Mouse (Mus musculus) intestine, embryonic 14.5 days (tissue): ENCODE data around the gene Myod1. TPM values are rescaled to one million over a fixed set of nuclear protein-coding genes. Genes with fewer than 3 reads are reported as not detected.

Experiments
- ATAC-seq: fragments of 200-750 bp; cut with Nextera tagmentation; replicated peaks from 2 replicates; pipeline ENCODE4 v1.8.0; 2017; ENCODE audit warnings: low read depth, moderate number of reproducible peaks, moderate TSS enrichment, moderate library complexity; ENCODE audit not compliant: low FRiP score, low TSS enrichment
- DNase-seq: peaks from one replicate; pipeline ENCODE4 v3.0.0-alpha.2; 2018; ENCODE audit warnings: low spot score
- H3K27ac ChIP-seq: fragments of 300-500 bp; sonication (generic); 2 replicates; pipeline ENCODE4 v1.5.1; 2014; ENCODE audit warnings: low read depth, mild to moderate bottlenecking, control low read depth
- H3K27me3 ChIP-seq: fragments of 300-500 bp; sonication (generic); replicated peaks from 2 replicates; pipeline ENCODE4 v1.6.1; 2014; ENCODE audit warnings: low read length, control low read depth; ENCODE audit not compliant: control insufficient read depth, insufficient read depth
- H3K36me3 ChIP-seq: fragments of 300-500 bp; sonication (generic); 2 replicates; pipeline ENCODE4 v1.6.1; 2014; ENCODE audit warnings: low read length, control low read depth; ENCODE audit not compliant: control insufficient read depth, insufficient read depth
- H3K4me1 ChIP-seq: fragments of 300-500 bp; sonication (generic); replicated peaks from 2 replicates; pipeline ENCODE4 v1.6.1; 2014; ENCODE audit warnings: low read length, control low read depth, mixed read lengths; ENCODE audit not compliant: control insufficient read depth, insufficient read depth
- H3K4me2 ChIP-seq: fragments of 300-500 bp; sonication (generic); 2 replicates; pipeline ENCODE4 v1.6.1; 2014; ENCODE audit warnings: low read length
- H3K4me3 ChIP-seq: fragments of 300-500 bp; sonication (generic); 2 replicates; pipeline ENCODE4 v1.5.1; 2014; ENCODE audit warnings: low read depth, low read length, control low read depth, mixed read lengths
- H3K9ac ChIP-seq: fragments of 300-500 bp; sonication (generic); 2 replicates; pipeline ENCODE4 v1.6.1; 2014; ENCODE audit warnings: mild to moderate bottlenecking, low read length
- H3K9me3 ChIP-seq: fragments of 300-500 bp; sonication (generic); 2 replicates; pipeline ENCODE4 v1.6.1; 2016; ENCODE audit warnings: low read length, control low read depth; ENCODE audit not compliant: control insufficient read depth
- WGBS: fragments of 180-500 bp; shearing (Covaris S2); extraction: QIAGEN DNeasy Blood & Tissue Kit; methylation state at CpG from one replicate; pipeline ENCODE4 v1.1.7; 2014; 5-methylcytosine and 5-hydroxymethylcytosine counted together
- polyA plus RNA-seq: library from polyadenylated mRNA; unstranded; fragments of >200 nt; fragmentation: Nextera tagmentation; extraction: Ambion mirVana; gene quantifications from 2 replicates; pipeline ENCODE4 v1.2.1, GENCODE M21; 2014

Myod1 gene
- polyA plus RNA-seq, 1 experiment from 2014 or later: not detected

GRCm38 (mm10) chr7:46394933-46395332, 18.7 kb downstream of the Myod1 start:
- H3K4me2 ChIP-seq: no peak overlapping the region
- H3K9me3 ChIP-seq: no peaks in the 10 kb centered on the region
- no peak overlapping the region for H3K27ac ChIP-seq
- 60% methylated on average over 4 of the region's 4 CpGs for WGBS
- H3K4me1 ChIP-seq: 0 out of 2 replicates have a peak, but pooled peaks cover 3% of the 10 kb centered on the region
- H3K36me3 ChIP-seq: no peaks in the 10 kb centered on the region
- ATAC-seq: no peak
- DNase-seq: no peak
- H3K27me3 ChIP-seq: peaks cover 69% of the 10 kb centered on the region
- no peak overlapping the region for H3K9ac ChIP-seq
- H3K4me3 ChIP-seq: no peak overlapping the region

- H3K36me3 ChIP-seq: no peaks in the 10 kb centered on the region
- H3K9ac ChIP-seq: no peak overlapping the region
- peaks cover 75% of the 10 kb centered on the region for H3K27me3 ChIP-seq
- 0 out of 2 replicates have a peak overlapping the region, but pooled peaks have one; percentile 39 for H3K4me3 ChIP-seq
- DNase-seq (no peak), ATAC-seq (no peak)
- H3K27ac ChIP-seq: no peak overlapping the region
- H3K9me3 ChIP-seq: no peaks in the 10 kb centered on the region
- 33% methylated on average over 6 of the region's 6 CpGs for WGBS
- 0 out of 2 replicates have a peak, but pooled peaks cover 3% of the 10 kb centered on the region for H3K4me1 ChIP-seq
- H3K4me2 ChIP-seq: peak overlapping the region; percentile 78
These were observed 19.3 kb downstream of the Myod1 start for GRCm38 (mm10) chr7:46395571-46395970.

DNA sequence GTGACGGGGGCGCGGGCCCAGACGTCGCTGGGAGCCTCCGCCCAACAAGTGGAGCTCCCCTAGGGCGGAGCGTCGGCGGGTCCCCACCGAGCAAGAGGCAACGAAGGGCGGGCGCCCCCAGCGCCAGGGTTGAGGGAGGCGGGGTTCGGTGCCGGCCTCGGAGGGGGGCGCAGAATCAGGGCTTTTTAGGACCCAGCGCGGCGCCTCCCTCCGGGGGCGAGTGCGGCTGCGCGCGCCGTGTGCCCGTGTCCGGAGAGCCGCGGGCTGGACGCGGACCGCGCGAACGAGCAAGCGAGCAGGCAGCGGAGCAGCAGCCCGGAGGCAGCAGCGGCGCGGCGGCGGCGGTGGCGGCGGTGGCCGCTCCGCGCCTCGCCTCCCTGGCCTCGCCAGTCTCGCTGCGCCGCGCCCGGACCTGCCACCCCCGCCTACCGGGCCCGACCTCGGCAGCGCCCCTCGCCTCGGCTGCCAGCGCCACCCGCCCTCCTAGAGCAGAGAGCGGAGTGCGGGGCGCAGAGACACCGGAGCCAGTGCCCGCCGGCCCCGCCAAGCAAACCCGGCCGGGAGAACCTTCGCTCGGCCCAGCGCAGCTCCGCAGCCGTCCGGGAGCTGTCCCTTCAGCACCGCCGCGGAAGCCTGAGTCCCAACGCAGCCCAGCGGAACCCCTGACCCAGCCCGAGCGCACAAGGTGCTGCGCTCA, 20.1 kb downstream of the Myod1 start, which contains the start of gene Kcnc1:
Kcnc1 (plus strand) TSS at position 267 of the 697 bp plus-strand sequence.
- H3K4me1 ChIP-seq: 0 out of 2 replicates have a peak, but pooled peaks cover 3% of the 10 kb centered on the region
- no peaks in the 10 kb centered on the region for H3K9me3 ChIP-seq
- H3K36me3 ChIP-seq: no peaks in the 10 kb centered on the region
- WGBS: under 1% methylated on average over 70 of the region's 93 CpGs
- H3K4me2 ChIP-seq: peak within 1 kb of the TSS; percentile 78
- peak; percentile 96 for DNase-seq
- no peak within 1 kb of the TSS for H3K27ac ChIP-seq
- ATAC-seq: peak; percentile 78
- peaks cover 76% of the 10 kb centered on the region for H3K27me3 ChIP-seq
- H3K9ac ChIP-seq: no peak within 1 kb of the TSS
- peak within 1 kb of the TSS; percentile 39 for H3K4me3 ChIP-seq

GRCm38 (mm10) chr7:46396928-46397731, 20.9 kb downstream of the Myod1 start:
- 2% methylated on average over 64 of the region's 64 CpGs for WGBS
- peak; percentile 50 for ATAC-seq
- H3K27me3 ChIP-seq: peaks cover 76% of the 10 kb centered on the region
- no peaks in the 10 kb centered on the region for H3K36me3 ChIP-seq
- H3K27ac ChIP-seq: no peak overlapping the region
- H3K4me2 ChIP-seq: peak overlapping the region; percentile 78
- peak overlapping the region; percentile 39 for H3K4me3 ChIP-seq
- no peak for DNase-seq
- no peak overlapping the region for H3K9ac ChIP-seq
- 0 out of 2 replicates have a peak, but pooled peaks cover 3% of the 10 kb centered on the region for H3K4me1 ChIP-seq
- H3K9me3 ChIP-seq: no peaks in the 10 kb centered on the region

DNA sequence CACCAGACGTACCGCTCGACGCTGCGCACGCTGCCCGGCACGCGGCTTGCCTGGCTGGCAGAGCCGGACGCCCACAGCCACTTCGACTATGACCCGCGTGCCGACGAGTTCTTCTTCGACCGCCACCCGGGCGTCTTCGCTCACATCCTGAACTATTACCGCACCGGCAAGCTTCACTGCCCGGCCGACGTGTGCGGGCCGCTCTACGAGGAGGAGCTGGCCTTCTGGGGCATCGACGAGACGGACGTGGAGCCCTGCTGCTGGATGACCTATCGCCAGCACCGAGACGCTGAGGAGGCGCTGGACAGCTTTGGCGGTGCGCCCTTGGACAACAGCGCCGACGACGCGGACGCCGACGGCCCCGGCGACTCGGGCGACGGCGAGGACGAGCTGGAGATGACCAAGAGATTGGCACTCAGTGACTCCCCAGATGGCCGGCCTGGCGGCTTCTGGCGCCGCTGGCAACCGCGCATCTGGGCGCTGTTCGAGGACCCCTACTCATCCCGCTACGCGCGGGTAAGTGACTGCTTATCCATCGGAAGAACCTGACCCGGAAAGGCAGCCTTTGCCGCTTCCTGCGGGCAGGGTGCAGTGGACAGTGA, 21.6 kb downstream of the Myod1 start:
- 0 out of 2 replicates have a peak, but pooled peaks cover 3% of the 10 kb centered on the region for H3K4me1 ChIP-seq
- H3K9me3 ChIP-seq: no peaks in the 10 kb centered on the region
- WGBS: 12% methylated on average over 70 of the region's 70 CpGs
- peaks cover 76% of the 10 kb centered on the region for H3K27me3 ChIP-seq
- ATAC-seq (no peak), DNase-seq (no peak)
- 0 out of 2 replicates have a peak overlapping the region, but pooled peaks have one; percentile 39 for H3K4me3 ChIP-seq
- no peaks in the 10 kb centered on the region for H3K36me3 ChIP-seq
- H3K9ac ChIP-seq: no peak overlapping the region
- H3K4me2 ChIP-seq: peak overlapping the region; percentile 78; the same call in 1 of the 2 replicates
- no peak overlapping the region for H3K27ac ChIP-seq

DNA sequence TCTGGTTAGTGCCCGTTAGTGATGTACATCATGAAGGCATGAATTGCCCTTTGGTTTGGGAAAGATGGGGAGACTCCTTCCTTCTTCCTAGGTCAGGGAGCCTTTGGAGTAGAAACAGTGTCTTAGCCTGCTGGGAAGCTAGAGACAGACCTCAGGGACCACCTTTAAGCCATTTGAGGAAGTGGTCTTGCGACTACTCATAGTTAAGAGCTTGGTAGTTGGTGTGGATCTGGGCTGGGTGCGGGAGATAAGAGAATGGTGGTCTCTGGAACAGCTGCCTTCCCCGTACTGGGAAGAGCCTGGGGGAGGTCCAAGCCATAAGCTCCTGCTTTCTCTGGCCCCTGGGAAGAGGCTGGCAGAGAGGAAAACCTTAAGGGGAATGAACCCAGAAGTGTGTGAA, 22.3 kb downstream of the Myod1 start:
- Histone ChIP-seq H3K27ac (no peak overlapping the region), H3K4me2 (no peak overlapping the region), H3K36me3 (no peaks in the 10 kb centered on the region), H3K9ac (no peak overlapping the region), H3K4me1 (0 out of 2 replicates have a peak, but pooled peaks cover 3% of the 10 kb centered on the region), H3K9me3 (no peaks in the 10 kb centered on the region), H3K4me3 (no peak overlapping the region), H3K27me3 (peaks cover 71% of the 10 kb centered on the region)
- no peak for ATAC-seq
- 68% methylated on average over 4 of the region's 4 CpGs for WGBS
- no peak for DNase-seq

DNA sequence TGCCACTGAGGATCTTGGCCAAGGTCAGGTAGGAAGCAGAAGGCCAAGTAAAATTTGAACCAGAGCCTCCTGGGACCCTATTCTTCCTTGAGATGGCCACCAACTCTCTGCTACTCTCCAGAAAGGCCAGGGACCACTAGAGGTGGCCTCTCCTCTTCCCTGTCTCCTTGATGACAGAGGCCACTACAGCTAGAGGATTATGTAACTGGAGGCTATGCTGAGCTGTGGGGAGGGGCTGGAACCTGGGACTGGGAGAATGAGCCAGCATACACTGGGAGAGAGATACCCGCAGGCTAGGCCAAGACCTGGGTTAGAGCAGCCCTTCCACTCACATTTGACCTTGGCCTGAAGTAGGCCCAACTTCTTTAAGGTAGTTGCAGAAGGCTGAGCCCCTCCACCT, 23.4 kb downstream of the Myod1 start:
- no peak for DNase-seq

DNA sequence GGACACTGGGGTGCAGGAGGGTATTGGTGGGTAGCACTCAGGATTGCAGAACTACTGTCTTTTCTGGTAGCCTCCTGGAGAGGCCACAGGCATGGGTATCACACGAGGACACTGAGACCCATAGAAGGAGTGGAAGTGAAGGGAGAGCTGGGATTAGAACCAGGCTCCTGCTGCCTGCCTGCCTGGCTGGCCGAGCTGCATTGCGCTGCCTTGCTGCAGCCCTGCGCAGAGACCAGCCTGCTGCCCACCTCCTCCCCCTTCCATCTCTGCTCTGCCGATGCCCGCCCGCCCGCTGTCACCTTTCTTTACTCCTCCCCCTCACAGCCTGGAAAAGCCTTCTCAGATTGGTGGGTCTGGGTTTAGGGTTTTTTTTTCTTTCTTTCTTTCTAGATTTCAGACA, 24.1 kb downstream of the Myod1 start:
- Histone ChIP-seq H3K27me3 (peaks cover 53% of the 10 kb centered on the region), H3K4me2 (no peak overlapping the region), H3K36me3 (no peaks in the 10 kb centered on the region), H3K9ac (no peak overlapping the region), H3K27ac (no peak overlapping the region), H3K4me1 (0 out of 2 replicates have a peak, but pooled peaks cover 3% of the 10 kb centered on the region), H3K4me3 (no peak overlapping the region), H3K9me3 (no peaks in the 10 kb centered on the region)
- 33% methylated on average over 8 of the region's 8 CpGs for WGBS
- DNase-seq (no peak), ATAC-seq (no peak)

More for the DNA sequence above, 23.4 kb downstream of the Myod1 start:
- no peaks in the 10 kb centered on the region for H3K36me3 ChIP-seq
- H3K9me3 ChIP-seq: no peaks in the 10 kb centered on the region
- WGBS: 86% methylated on average over 1 of the region's 1 CpGs
- ATAC-seq: no peak
- no peak overlapping the region for H3K9ac ChIP-seq
- H3K27me3 ChIP-seq: peaks cover 60% of the 10 kb centered on the region
- no peak overlapping the region for H3K27ac ChIP-seq
- no peak overlapping the region for H3K4me2 ChIP-seq
- H3K4me3 ChIP-seq: no peak overlapping the region
- 0 out of 2 replicates have a peak, but pooled peaks cover 3% of the 10 kb centered on the region for H3K4me1 ChIP-seq
